Mouse (Mus musculus) common myeloid progenitor, adult 5-6 weeks (primary cell): ENCODE measurements around the gene Usp45. TPM values are rescaled to one million over a fixed set of nuclear protein-coding genes. Genes with fewer than 3 reads are reported as not detected.

Experiments
- total RNA-seq: library from RNA; stranded (forward); fragments of 200-1000, 187-1606 nt; gene quantifications from 2 replicates; pipeline ENCODE4 v1.2.3, GENCODE M21; 2017

Gene Usp45
- total RNA-seq, 1 experiment from 2014 or later: 17.6 TPM

Other genes with a start within 250 kb of the Usp45 start
- gene Prdm13, start 81.2 kb upstream of the Usp45 start, total RNA-seq: not detected in 2 replicates
- 28.0 and 32.1 TPM in 2 replicates for gene Ccnc, start 39.5 kb upstream of the Usp45 start, total RNA-seq
- 5.3 and 6.9 TPM in 2 replicates for gene Tstd3, start 56 bp downstream of the Usp45 start, total RNA-seq
- gene Pnisr, start 80.4 kb downstream of the Usp45 start, total RNA-seq: 115 and 116 TPM in 2 replicates
- 11.1 and 15.5 TPM in 2 replicates for gene Coq3, start 112.5 kb downstream of the Usp45 start, total RNA-seq
- not detected in 2 replicates for gene Faxc, start 164.2 kb downstream of the Usp45 start, total RNA-seq